Mouse (Mus musculus) bone marrow, adult 2 months (tissue): ENCODE results near the gene Gcn1l1. TPM values are rescaled to one million over a fixed set of nuclear protein-coding genes. Genes with fewer than 3 reads are reported as not detected.
A peak's percentile ranks its signal among the peaks of the same experiment; 100 is the strongest.

Experiments
- H3K27ac ChIP-seq: fragments of 200-500 bp; 2 replicates; pipeline ENCODE4 v1.5.1; 2012; ENCODE audit warnings: low read depth, mild to moderate bottlenecking, control low read depth, inconsistent platforms, low read length; ENCODE audit not compliant: control insufficient read depth, poor library complexity, insufficient read depth
- H3K4me1 ChIP-seq: fragments of 200-500 bp; 2 replicates; pipeline ENCODE4 v1.6.1; 2011; ENCODE audit warnings: low read length; ENCODE audit not compliant: control insufficient read depth, insufficient read depth
- H3K4me3 ChIP-seq: fragments of 200-500 bp; replicated peaks from 2 replicates; pipeline ENCODE3; 2011; ENCODE audit warnings: mild to moderate bottlenecking, low read depth, low read length, control low read depth; ENCODE audit not compliant: control insufficient read depth
- CTCF ChIP-seq: fragments of 200-500 bp; IDR thresholded peaks from 2 replicates; pipeline ENCODE4 v1.5.1; 2011; ENCODE audit warnings: low read length, control low read depth; ENCODE audit not compliant: control insufficient read depth, insufficient read depth
- POLR2A ChIP-seq: fragments of 200-500 bp; IDR thresholded peaks from 2 replicates; pipeline ENCODE4 v1.6.1; 2011; ENCODE audit warnings: low read depth, mild to moderate bottlenecking, control low read depth, low read length, borderline replicate concordance; ENCODE audit not compliant: control insufficient read depth
- WGBS: fragments of 180-500 bp; shearing (Covaris S2); methylation state at CpG from one replicate; pipeline ENCODE4 v1.1.7; 2018; 5-methylcytosine and 5-hydroxymethylcytosine counted together
- polyA plus RNA-seq: library from polyadenylated mRNA; stranded (reverse); fragments of >200 nt; gene quantifications from 2 replicates; pipeline ENCODE4 v1.2.4, GENCODE M21; 2011; ENCODE audit warnings: low replicate concordance; ENCODE audit not compliant: missing spikeins, insufficient read depth, insufficient read length

The Gcn1l1 gene
- polyA plus RNA-seq, 1 experiment = 38.4 TPM

DNA sequence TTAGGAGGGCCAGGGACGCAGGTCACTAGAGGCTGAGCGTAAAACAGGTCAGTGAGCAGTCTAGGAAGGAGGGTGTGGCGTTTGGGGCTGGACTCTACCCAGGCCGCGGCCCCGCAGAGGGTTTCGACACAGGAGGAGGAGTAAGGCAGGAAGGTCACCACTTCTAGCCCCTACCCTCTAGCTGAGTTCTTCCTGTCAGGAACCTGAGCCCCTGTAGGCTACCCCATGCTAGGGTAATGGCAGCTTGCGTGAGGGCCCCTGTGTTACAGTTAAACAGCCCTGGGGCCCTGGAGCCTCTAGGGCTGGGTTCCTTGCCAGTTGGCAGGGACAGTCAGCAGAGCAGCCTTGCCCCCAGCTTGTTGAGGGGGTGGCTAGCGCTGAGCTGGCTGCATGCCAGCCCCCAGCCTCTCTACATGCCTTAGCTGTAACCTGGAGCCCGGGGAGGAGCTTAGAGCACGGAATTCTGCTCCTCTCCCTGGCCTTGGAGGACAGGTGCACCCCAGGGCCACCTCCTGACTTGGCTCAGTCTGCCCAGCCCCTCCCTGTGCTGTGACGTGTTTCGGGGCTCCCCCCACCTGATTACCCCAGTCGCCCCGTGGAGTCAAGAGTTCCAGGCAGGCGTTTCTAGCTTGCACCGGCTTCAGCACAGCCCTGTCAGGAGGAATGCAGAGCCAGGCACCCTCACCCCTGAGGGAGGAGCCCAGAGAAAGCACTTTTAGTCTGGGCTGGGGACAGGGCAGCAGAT is 21.4 kb upstream of the Gcn1l1 start:
- Histone ChIP-seq H3K4me1 (peaks cover 2% of the 10 kb centered on the region), H3K4me3 (peak overlapping the region; percentile 66), H3K27ac (peak overlapping the region; percentile 88)
- 12% methylated on average over 17 of the region's 17 CpGs for WGBS
- TF ChIP-seq CTCF (no peak), POLR2A (peak; percentile 4; the same call in 1 of the 2 replicates)

DNA sequence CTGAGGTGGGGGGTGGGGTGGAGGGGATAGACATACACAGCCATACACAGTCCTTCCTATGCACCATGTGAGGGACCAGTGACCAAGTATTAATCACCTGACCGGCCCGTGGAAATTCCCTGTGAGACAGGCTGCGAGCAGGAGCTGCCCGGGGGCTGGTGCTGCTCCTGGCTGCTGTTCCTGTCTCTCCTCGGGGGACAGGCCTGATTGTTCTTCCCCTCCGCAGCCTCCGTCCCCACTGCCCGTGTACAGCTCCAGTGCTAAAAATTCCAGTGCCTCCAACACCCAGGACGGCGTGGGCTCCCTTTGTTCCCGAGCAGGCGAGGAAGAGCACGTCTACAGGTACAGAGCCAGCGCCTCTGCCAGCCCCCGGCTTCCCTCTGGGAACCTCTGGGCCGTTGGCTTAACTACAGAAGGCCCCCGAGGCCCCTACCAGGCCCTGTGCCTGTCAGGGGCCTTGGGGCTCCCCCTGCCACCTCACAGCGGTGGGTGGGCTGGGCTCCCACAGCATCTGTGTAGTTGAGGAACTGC is 20.3 kb upstream of the Gcn1l1 start:
- Histone ChIP-seq H3K4me3 (peak overlapping the region; percentile 66), H3K27ac (peak overlapping the region; percentile 88), H3K4me1 (peaks cover 2% of the 10 kb centered on the region)
- no peak for TF ChIP-seq POLR2A
- no peak for TF ChIP-seq CTCF
- 31% methylated on average over 18 of the region's 18 CpGs for WGBS

DNA sequence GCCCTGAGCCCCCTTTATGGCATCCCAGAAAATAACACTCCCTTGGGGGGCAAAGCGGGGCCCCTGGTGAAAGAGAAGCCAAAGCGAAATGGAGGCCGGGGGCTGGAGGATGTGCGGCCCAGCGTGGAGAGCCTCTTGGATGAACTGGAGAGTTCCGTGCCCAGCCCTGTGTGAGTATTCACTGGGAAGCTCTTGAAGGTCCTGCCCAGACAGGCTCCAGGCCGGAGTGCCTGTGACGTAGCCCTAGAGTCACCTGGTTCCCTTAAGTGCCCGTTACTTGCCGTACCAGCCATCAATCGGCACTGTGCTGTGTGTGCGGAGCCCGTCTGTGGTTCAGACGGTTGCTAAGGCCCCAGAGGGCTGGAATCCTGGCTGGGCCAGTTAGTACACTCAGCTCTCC is 19.4 kb upstream of the Gcn1l1 start:
- WGBS = 93% methylated on average over 14 of the region's 14 CpGs
- TF ChIP-seq CTCF = no peak
- TF ChIP-seq POLR2A = no peak

DNA sequence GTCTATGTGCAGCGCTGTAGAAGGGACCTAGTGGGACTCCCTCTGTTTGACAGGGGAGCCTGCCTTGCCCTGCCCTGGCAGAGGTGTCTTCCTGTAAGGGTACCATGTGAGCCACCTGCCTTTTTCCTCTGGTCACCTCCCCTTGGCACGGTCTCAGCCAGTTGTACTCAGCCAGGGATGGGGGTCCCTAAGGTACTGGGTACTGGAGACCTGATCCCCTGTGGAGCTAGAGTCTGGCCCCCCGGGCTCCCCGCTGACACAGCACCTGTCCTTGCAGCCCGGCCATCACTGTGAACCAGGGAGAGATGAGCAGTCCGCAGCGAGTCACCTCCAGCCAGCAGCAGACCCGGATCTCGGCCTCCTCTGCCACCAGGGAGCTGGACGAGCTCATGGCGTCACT is 18.5 kb upstream of the Gcn1l1 start:
- no peak overlapping the region for H3K4me3 ChIP-seq
- H3K27ac ChIP-seq = no peak overlapping the region
- H3K4me1 ChIP-seq = peaks cover 2% of the 10 kb centered on the region
- no peak for TF ChIP-seq CTCF
- no peak for TF ChIP-seq POLR2A
- 87% methylated on average over 11 of the region's 11 CpGs for WGBS

More for the DNA sequence above, 19.4 kb upstream of the Gcn1l1 start:
- Histone ChIP-seq H3K4me3 (no peak overlapping the region), H3K27ac (no peak overlapping the region), H3K4me1 (peaks cover 2% of the 10 kb centered on the region)

DNA sequence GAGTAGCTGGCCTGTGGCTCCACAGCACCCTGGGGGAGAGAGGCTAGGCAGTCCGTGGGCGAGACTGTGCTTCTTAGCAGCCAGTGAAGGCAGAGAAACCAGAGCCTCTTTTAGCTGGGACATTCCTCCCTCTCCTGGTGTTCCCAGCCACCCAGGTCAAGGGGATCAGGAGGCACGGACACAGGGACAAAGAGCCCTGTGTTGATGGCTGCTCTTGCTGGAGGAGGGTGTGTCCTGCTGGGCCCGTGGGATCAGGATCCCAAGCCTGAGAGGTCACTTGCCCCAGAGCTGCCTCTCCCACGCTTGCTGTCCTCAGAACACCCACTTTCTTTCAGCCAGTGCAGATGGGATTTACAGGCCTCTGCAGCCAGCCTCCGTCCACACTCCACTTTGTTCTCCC is 18.0 kb upstream of the Gcn1l1 start:
- WGBS = 89% methylated on average over 6 of the region's 6 CpGs
- no peak for TF ChIP-seq POLR2A
- no peak for TF ChIP-seq CTCF
- no peak overlapping the region for H3K27ac ChIP-seq
- peaks cover 1% of the 10 kb centered on the region for H3K4me1 ChIP-seq
- no peak overlapping the region for H3K4me3 ChIP-seq

DNA sequence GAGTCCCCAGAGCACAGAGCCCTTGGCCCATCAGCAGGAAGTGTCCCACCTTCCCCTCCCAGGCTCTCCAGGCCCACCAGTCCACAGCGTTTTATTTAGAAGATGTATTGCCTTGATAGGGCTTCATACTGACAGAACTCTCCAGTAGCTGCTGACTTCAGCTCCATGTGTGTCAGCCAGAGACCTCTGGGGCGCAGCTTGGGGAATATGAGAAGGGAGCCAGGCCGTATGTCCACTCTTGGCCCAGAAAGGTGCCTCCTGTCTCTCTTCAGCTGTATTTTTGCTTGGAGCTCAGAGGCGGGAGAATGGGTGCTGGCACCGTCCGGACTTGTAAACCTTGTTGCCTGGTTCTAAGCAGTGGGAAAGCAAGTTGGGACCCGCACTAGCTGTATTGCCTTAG is 17.6 kb upstream of the Gcn1l1 start:
- no peaks in the 10 kb centered on the region; the same call in 1 of the 2 replicates for H3K4me1 ChIP-seq
- H3K4me3 ChIP-seq = no peak overlapping the region
- no peak overlapping the region for H3K27ac ChIP-seq
- TF ChIP-seq POLR2A = no peak
- WGBS = 85% methylated on average over 7 of the region's 7 CpGs

DNA sequence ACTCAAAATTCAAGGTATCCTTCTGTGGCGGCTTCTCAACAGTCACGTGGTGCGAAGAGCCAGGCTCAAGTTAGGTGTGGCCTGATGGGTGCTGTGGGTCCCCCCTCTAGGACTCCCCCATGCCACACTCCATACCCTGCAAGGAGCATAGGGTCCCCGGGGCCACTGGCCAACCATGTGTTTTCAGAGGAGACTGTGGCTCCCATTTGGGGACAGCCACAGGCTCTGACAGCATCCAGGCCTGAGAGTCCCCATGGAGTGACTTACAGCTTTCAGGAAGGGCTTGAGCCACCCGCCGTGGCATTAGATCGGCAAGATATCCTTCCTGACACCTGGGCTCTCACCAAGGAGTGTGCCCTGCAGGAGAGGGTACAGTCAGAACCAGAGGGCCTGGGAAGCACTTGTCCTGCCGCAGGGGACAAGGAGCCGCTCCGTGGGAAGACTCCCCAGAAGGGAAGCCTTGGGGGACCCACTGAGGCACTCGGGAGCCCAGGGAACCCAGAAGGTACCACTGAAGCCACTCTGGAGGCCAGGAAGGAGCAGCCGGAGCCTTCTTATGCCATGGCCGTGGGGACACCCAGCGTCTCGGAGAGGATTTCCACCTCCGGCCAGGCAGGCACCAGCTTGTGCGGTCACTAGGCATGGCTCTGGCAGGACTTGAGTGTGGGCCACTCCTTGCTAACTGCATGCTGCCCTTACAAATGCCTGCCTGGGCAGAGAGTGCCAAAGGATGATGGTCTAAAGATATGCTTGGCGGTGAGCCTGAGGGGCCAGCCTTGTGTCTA is 16.4 kb upstream of the Gcn1l1 start:
- 90% methylated on average over 18 of the region's 18 CpGs for WGBS
- TF ChIP-seq POLR2A = no peak
- TF ChIP-seq CTCF = no peak
- H3K27ac ChIP-seq = no peak overlapping the region
- H3K4me1 ChIP-seq = no peaks in the 10 kb centered on the region
- no peak overlapping the region for H3K4me3 ChIP-seq

DNA sequence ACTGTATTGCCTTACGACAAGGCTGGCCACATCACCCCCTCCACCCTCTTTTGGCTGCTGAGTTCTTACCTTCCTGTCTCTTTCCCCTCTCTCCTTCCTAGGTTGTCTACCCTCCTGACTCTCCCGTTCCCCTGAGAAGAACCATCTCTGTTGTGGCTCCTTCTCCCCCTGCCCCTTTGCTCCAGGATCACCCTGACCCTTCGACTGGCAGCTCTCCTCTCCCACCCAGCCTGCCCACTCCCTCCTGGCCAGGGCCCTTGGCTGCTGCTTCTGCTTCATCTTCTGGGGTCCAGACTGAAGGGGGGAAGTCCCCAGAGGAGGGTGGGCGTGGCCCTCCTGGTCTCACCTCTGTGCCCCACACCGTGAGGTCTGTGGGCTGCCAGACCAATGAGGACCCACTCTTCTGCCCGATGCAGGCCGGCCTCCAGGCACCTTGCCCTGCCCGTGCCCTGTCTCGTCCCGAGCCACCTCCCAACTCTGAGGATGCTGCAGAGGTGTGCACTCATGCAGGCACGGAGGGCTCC is 14.5 kb upstream of the Gcn1l1 start:
- WGBS = 83% methylated on average over 11 of the region's 11 CpGs
- Histone ChIP-seq H3K4me3 (no peak overlapping the region), H3K4me1 (no peaks in the 10 kb centered on the region), H3K27ac (no peak overlapping the region)
- 0 out of 2 replicates have a peak, but pooled peaks have one; percentile 5 for TF ChIP-seq POLR2A
- no peak for TF ChIP-seq CTCF
